Mouse (Mus musculus) heart, postnatal 0 days (tissue): ENCODE measurements around the gene Gm28051.

Experiments used
- CTCF ChIP-seq: IDR thresholded peaks from 2 replicates; pipeline ENCODE4 v1.5.1; 2016; ENCODE audit warnings: antibody characterized with exemption, control low read depth, low read depth
- EP300 ChIP-seq: IDR thresholded peaks from 2 replicates; pipeline ENCODE4 v1.6.1; 2016; ENCODE audit warnings: antibody characterized with exemption, low read depth

DNA sequence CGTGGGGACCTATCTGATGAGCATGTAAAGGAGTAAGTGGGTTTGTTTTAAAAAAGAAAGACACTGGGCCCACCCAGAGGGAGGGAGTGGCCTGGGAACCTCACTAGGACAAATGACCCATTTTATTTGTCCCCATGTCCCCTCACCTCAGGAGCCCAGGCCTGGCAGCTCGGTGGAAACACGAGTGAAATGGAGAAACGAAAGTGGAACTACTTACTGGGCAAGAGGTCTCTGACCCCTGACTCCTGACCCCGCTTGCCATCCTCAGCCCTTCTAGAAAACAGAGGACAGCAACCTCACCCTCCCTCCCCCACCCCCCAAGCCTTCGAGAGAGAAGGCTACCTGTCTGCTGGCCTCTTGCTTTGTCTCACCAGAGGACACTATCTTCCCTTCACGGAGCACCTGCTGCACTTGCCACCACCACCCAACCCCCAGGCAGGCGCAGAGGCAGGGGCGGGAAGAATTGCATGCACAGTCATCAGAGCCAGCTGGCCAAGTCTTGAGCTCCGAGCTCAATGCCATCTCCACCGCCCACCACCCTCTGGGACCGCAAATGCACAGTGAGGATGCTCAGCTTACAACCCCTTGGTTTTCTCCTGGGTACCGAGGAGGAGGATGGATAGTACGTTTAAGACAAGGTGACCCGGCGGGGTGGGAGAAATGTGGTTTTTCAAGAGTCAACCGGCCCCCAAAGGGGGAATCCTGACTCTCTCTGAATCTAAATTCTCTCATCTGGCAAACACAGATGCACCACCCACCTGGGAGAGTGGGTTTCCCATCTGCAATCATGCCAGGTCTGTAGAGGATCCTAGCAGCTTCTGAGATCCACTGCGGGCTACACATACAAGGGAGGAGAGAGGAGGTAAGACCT lies 62.0 kb downstream of the Gm28051 start:
- no peak for TF ChIP-seq CTCF
- TF ChIP-seq EP300, result no peak
